Mouse (Mus musculus) erythroblast, embryonic 14.5 days (primary cell): Measurements from ENCODE around the gene Ccdc96. TPM values are rescaled to one million over a fixed set of nuclear protein-coding genes. Genes with fewer than 3 reads are reported as not detected.

Experiments
- H3K27me3 ChIP-seq: 2 replicates; pipeline ENCODE4 v1.6.1; 2012; ENCODE audit warnings: inconsistent platforms; ENCODE audit not compliant: control insufficient read depth
- H3K36me3 ChIP-seq: 2 replicates; pipeline ENCODE4 v1.6.1; 2012; ENCODE audit warnings: mild to moderate bottlenecking, inconsistent platforms; ENCODE audit not compliant: control insufficient read depth
- H3K4me1 ChIP-seq: 2 replicates; pipeline ENCODE4 v1.6.1; 2012; ENCODE audit warnings: inconsistent platforms; ENCODE audit not compliant: control insufficient read depth
- H3K4me3 ChIP-seq: replicated peaks from 2 replicates; pipeline ENCODE3; 2012; ENCODE audit warnings: moderate library complexity, mild to moderate bottlenecking, inconsistent platforms
- H3K9me3 ChIP-seq: 2 replicates; pipeline ENCODE4 v1.6.1; 2012; ENCODE audit warnings: low read length, inconsistent platforms, mixed read lengths; ENCODE audit not compliant: control insufficient read depth
- GATA1 ChIP-seq: IDR thresholded peaks from 2 replicates; pipeline ENCODE4 v1.6.1; 2012; ENCODE audit warnings: low read length, inconsistent platforms, mixed read lengths
- TAL1 ChIP-seq: IDR thresholded peaks from 3 replicates; pipeline ENCODE4 v1.6.1; 2012; ENCODE audit warnings: low read length, inconsistent platforms, mixed read lengths
- polyA plus RNA-seq: library from polyadenylated mRNA; stranded (reverse); fragments of >175 nt; gene quantifications from 2 replicates; pipeline ENCODE4 v1.2.3, GENCODE M21; 2012

Gene Ccdc96
- polyA plus RNA-seq, 1 experiment, result 0.06 TPM

DNA sequence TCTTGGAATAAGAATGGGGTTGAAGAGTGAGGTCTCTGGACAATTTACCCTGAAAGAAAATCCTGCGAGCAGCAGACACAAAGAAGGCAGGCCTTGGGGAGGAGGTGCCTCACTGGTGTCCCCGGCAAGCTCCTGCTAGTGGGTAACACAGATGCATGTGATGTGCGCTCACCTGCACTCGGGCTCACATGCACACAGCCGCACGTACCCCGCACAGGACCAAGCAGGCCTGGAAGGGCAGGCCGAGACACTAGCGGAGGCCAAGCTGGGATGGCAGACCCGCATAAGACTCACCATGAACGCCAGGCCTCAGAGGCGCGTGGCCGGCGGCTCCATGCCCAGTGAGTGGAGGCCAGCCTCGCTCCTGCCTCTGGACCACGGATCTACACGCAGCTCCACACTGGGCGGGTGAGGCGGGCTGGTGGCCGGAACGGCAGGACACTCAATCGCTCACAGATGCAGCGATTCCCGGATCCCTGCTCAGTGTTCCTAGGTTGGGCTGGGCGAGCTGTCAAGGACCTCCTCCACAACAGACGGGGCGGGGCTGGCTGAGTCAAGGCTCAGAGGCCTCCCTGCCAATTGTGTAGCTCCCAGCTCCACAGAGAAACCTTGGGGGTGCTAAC is 45.9 kb downstream of the Ccdc96 start:
- no peak for TF ChIP-seq TAL1
- TF ChIP-seq GATA1, result no peak
- Histone ChIP-seq H3K27me3 (no peaks in the 10 kb centered on the region), H3K4me3 (peak overlapping the region; percentile 81), H3K36me3 (peaks cover 6% of the 10 kb centered on the region), H3K4me1 (peaks cover 46% of the 10 kb centered on the region), H3K9me3 (no peaks in the 10 kb centered on the region)

DNA sequence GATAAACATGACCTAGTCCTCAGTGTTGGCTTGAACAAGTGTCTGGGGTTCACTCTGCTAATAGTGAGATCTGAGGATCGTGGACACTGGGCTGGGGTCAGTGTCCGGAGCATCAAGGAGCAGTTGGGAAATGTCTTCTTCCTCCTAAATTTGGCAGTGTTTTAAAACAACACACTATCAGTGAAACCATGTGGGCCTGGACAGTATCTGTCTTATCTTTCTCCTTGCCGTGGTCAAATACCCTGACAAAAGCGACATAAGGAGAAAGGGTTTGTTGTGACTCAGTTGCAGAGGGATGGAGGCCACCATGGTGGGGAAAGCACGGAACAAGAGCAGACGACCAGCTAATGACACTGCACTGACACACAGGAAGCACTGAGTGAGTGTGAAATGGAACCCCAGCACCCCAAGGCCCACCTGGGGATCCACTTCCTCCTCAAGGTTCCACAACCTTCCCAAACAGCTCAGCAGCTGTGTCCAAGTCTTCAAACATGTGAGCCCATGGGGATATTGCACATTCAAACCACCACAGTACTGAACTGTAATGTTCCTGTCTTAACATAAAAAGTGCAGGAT is 50.2 kb downstream of the Ccdc96 start:
- peaks cover 4% of the 10 kb centered on the region for H3K36me3 ChIP-seq
- TF ChIP-seq GATA1 (no peak), TAL1 (no peak)
- H3K27me3 ChIP-seq, result no peaks in the 10 kb centered on the region
- no peak overlapping the region for H3K4me3 ChIP-seq
- H3K4me1 ChIP-seq, result peaks cover 40% of the 10 kb centered on the region
- H3K9me3 ChIP-seq, result no peaks in the 10 kb centered on the region

DNA sequence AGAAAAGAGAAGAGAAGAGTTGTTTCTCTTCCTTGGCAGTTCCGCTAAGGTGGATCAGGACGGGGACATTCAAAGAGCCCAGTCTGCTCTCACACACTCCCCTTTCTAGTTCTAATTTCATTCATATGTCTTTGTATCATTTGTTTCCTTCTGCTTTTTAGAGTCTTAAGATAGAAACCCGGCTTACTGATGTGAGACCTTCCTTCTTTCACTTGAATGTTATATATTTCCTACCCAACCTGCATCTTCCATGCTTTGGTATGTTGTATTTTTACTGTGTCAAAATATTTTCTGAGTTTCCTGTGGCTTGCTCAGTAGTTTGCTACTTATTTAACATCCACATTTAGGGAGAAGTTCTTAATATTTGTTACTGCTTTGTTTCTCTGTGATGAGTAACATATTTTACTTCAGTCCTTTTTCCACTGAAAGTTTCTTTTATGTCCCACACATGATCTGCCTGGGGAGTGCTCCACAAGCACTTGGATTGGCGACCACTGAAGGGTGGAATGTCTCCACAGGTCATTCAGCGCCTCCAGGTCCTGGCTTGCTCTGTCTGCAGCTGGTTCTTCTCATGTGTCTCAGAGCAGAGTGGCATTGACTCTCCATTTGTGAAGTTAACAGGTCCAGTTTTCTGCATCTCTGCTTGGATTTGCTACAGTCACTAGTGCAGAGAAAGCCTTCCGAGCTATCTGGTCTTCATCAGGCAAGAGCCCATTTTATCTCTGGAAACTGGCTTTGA is 51.2 kb downstream of the Ccdc96 start:
- no peaks in the 10 kb centered on the region for H3K27me3 ChIP-seq
- H3K4me1 ChIP-seq, result peaks cover 29% of the 10 kb centered on the region

DNA sequence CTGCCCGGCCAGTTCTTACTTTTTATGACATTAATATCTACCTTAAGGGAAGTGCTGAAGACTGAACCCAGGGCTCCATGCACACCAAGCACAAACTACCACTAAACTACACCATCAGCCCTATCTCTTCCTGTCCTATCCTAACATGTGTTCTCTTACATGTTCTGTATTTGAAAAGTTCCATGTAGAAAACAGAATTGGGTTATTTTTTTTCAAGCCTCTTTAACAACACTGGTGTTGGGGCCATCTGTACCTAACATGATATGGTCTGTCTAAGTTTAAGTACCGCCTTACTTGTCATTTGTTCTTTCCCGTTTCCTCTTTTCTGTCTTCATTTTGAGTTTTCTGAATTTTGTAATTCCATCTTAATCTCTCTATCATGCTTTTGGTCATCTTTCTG is 52.0 kb downstream of the Ccdc96 start:
- no peaks in the 10 kb centered on the region for H3K27me3 ChIP-seq
- no peaks in the 10 kb centered on the region for H3K9me3 ChIP-seq
- H3K4me3 ChIP-seq, result no peak overlapping the region
- H3K4me1 ChIP-seq, result peaks cover 21% of the 10 kb centered on the region
- TF ChIP-seq TAL1 (no peak), GATA1 (no peak)
- peaks cover 4% of the 10 kb centered on the region for H3K36me3 ChIP-seq

More for the DNA sequence above, 51.2 kb downstream of the Ccdc96 start:
- no peaks in the 10 kb centered on the region for H3K9me3 ChIP-seq
- H3K4me3 ChIP-seq, result no peak overlapping the region
- no peak for TF ChIP-seq TAL1
- no peak for TF ChIP-seq GATA1
- H3K36me3 ChIP-seq, result peaks cover 4% of the 10 kb centered on the region

Other genes with a start within 250 kb of the Ccdc96 start
- gene Sorcs2, start 86.4 kb upstream of the Ccdc96 start, polyA plus RNA-seq, result not detected in 2 replicates
- gene Grpel1, start 19.6 kb upstream of the Ccdc96 start, polyA plus RNA-seq, result 1.6 and 1.9 TPM in 2 replicates
- gene Tada2b, start 303 bp upstream of the Ccdc96 start, polyA plus RNA-seq, result 1.0 and 1.1 TPM in 2 replicates
- 0.42 and 0.47 TPM in 2 replicates for gene Tbc1d14, start 108.7 kb downstream of the Ccdc96 start, polyA plus RNA-seq
- 1.6 and 2.0 TPM in 2 replicates for gene D5Ertd579e, start 211.4 kb downstream of the Ccdc96 start, polyA plus RNA-seq